ENCODE assay signal across 11 mouse cellular contexts in the genomic region with DNA sequence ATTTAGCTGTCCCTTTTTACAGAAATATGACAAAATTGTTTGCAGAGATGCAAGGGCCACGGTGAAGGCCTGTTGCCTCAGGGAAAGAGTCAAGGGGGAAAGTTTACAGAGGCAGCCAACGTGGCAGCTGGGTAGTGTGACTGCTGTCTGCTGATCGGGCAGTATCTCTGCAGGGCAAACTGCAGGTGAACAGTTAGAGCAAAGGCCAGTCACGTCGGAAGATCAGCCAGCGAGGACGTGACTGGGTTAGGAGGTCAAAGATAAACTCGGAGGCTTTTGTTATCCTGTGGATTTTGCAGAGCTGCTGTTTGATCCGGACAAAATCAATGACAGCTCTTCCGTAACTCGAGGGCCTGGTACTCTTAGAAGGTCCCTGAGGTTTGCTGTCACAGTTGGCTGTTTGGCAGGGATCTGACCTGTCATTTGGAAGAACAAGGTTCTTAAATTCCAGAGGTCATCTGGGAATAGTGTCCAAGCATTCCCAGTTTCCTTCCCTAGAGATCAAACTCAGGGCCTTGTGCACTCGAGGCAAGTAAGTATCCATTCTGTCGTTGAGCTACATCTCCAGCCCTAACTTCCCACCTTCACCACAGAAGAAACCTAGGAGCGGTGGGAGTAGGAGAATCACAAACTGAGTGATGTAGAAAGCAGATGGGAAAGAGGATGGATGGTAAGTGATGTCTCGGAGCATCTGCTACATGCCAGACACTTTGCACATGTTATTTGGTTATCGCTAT. TPM values are rescaled to one million over a fixed set of nuclear protein-coding genes. Genes with fewer than 3 reads are reported as not detected.
DNase-seq lines count a peak whose midpoint lies in the region; ATAC-seq lines count a peak whose summit lies in the region.
"Had no signal": no experiment of that assay in that cellular context is flagged by ENCODE, and none has a peak within 500 bp of the region (broad histone marks: within the 10 kb centered on the region; RNA-seq: fewer than 3 reads in every experiment).

No protein-coding gene starts in this region.

- no peak for ATAC-seq in heart, embryonic 11.5 days (replicated peaks; ENCODE audit: insufficient number of reproducible peaks, low FRiP score, low TSS enrichment)
- ATAC-seq in midbrain, embryonic 13.5 days = no peak
- no peak for ATAC-seq in midbrain, embryonic 11.5 days (ENCODE audit: low FRiP score)
- ATAC-seq in liver, embryonic 15.5 days (ENCODE audit: insufficient read depth) = peak; percentile 89
- ATAC-seq: CD4-positive, CD25-positive, alpha-beta regulatory T cell, adult 4 months had no signal

- no peaks in the 10 kb centered on the region for H3K36me3 ChIP-seq in heart, embryonic 11.5 days (ENCODE audit: control insufficient read depth, insufficient read depth, low read length)
- H3K36me3 ChIP-seq in midbrain, embryonic 13.5 days = no peaks in the 10 kb centered on the region
- no peaks in the 10 kb centered on the region for H3K36me3 ChIP-seq in midbrain, embryonic 11.5 days (ENCODE audit: control insufficient read depth, insufficient read depth, low read length)
- H3K36me3 ChIP-seq in liver, embryonic 15.5 days (replicated peaks) = no peaks in the 10 kb centered on the region
- H3K36me3 ChIP-seq: heart, embryonic 15.5 days; lung, embryonic 15.5 days had no signal

- peak overlapping the region; percentile 77 for H3K4me2 ChIP-seq in heart, embryonic 11.5 days
- peak overlapping the region; percentile 54; the same call in 1 of the 2 replicates for H3K4me2 ChIP-seq in midbrain, embryonic 13.5 days (replicated peaks)
- H3K4me2 ChIP-seq in midbrain, embryonic 11.5 days = no peak overlapping the region
- H3K4me2 ChIP-seq in liver, embryonic 15.5 days = 0 out of 2 replicates have a peak overlapping the region, but pooled peaks have one; percentile 1

- no peak overlapping the region for H3K9ac ChIP-seq in heart, embryonic 11.5 days (ENCODE audit: low read depth, low read length)
- no peak overlapping the region for H3K9ac ChIP-seq in midbrain, embryonic 13.5 days (replicated peaks)
- H3K9ac ChIP-seq in midbrain, embryonic 11.5 days (ENCODE audit: low read length) = no peak overlapping the region
- H3K9ac ChIP-seq in liver, embryonic 15.5 days = no peak overlapping the region
- H3K9ac ChIP-seq: lung, embryonic 15.5 days had no signal

- no peak overlapping the region for H3K27ac ChIP-seq in heart, embryonic 11.5 days (ENCODE audit: low read depth, low read length)
- H3K27ac ChIP-seq in midbrain, embryonic 13.5 days = no peak overlapping the region
- H3K27ac ChIP-seq in midbrain, embryonic 11.5 days (ENCODE audit: low read depth, low read length) = no peak overlapping the region
- H3K27ac ChIP-seq in liver, embryonic 15.5 days (replicated peaks) = peak overlapping the region; percentile 63
- H3K27ac ChIP-seq: heart, embryonic 15.5 days; lung, embryonic 15.5 days had no signal

- no peak overlapping the region for H3K4me3 ChIP-seq in heart, embryonic 11.5 days (ENCODE audit: low read depth, low read length)
- H3K4me3 ChIP-seq in midbrain, embryonic 13.5 days (replicated peaks) = no peak overlapping the region
- no peak overlapping the region for H3K4me3 ChIP-seq in midbrain, embryonic 11.5 days (ENCODE audit: low read depth, low read length)
- H3K4me3 ChIP-seq in liver, embryonic 15.5 days (replicated peaks) = no peak overlapping the region

- H3K4me1 ChIP-seq in heart, embryonic 11.5 days (ENCODE audit: control insufficient read depth, insufficient read depth, low read length) = no peaks in the 10 kb centered on the region
- H3K4me1 ChIP-seq in midbrain, embryonic 13.5 days (replicated peaks) = peaks cover 11% of the 10 kb centered on the region
- 0 out of 2 replicates have a peak, but pooled peaks cover 3% of the 10 kb centered on the region for H3K4me1 ChIP-seq in midbrain, embryonic 11.5 days (ENCODE audit: control insufficient read depth, insufficient read depth, low read length)
- 0 out of 2 replicates have a peak, but pooled peaks cover 5% of the 10 kb centered on the region for H3K4me1 ChIP-seq in liver, embryonic 15.5 days (replicated peaks)
- H3K4me1 ChIP-seq: heart, embryonic 15.5 days; lung, embryonic 15.5 days had no signal

- intact Hi-C loops in left cerebral cortex, postnatal 10 days (cut with DNase I) = no loop called here

- no peak for DNase-seq in heart, adult 9 months (ENCODE audit: low spot score in 2 of 2)
- no peak for DNase-seq in midbrain, embryonic 11.5 days (ENCODE audit: low spot score, missing footprints)
- peak; percentile 47 to 76 for DNase-seq in kidney, postnatal 25 days
- no peak for DNase-seq in left cerebral cortex, postnatal 10 days (ENCODE audit: extremely low spot score in 1 of 2, low spot score in 2 of 2)
- DNase-seq in lung, postnatal 36 days = no peak

- WGBS in heart, embryonic 11.5 days (ENCODE audit: insufficient replicate concordance) = 36% methylated on average over 16 of the region's 16 CpGs
- WGBS in midbrain, embryonic 13.5 days = 50% methylated on average over 16 of the region's 16 CpGs
- 42% methylated on average over 16 of the region's 16 CpGs for WGBS in midbrain, embryonic 11.5 days
- WGBS in liver, embryonic 15.5 days (ENCODE audit: insufficient replicate concordance) = 42% methylated on average over 16 of the region's 16 CpGs

- H3K9me3 ChIP-seq in heart, embryonic 11.5 days (replicated peaks; ENCODE audit: control insufficient read depth, low read length) = no peaks in the 10 kb centered on the region
- H3K9me3 ChIP-seq in midbrain, embryonic 13.5 days = no peaks in the 10 kb centered on the region
- H3K9me3 ChIP-seq in midbrain, embryonic 11.5 days (ENCODE audit: control insufficient read depth, low read length) = no peaks in the 10 kb centered on the region
- H3K9me3 ChIP-seq in liver, embryonic 15.5 days (replicated peaks) = no peaks in the 10 kb centered on the region
- H3K9me3 ChIP-seq: heart, embryonic 15.5 days; lung, embryonic 15.5 days had no signal

- peaks cover 4% of the 10 kb centered on the region; the same call in 1 of the 2 replicates for H3K27me3 ChIP-seq in heart, embryonic 11.5 days (ENCODE audit: control insufficient read depth, insufficient read depth, low read length)
- peaks cover 13% of the 10 kb centered on the region for H3K27me3 ChIP-seq in midbrain, embryonic 13.5 days
- peaks cover 3% of the 10 kb centered on the region; the same call in 1 of the 2 replicates for H3K27me3 ChIP-seq in midbrain, embryonic 11.5 days (ENCODE audit: control insufficient read depth, insufficient read depth, low read length)
- H3K27me3 ChIP-seq in liver, embryonic 15.5 days = peaks cover 24% of the 10 kb centered on the region

RNA-seq across cellular contexts. Expression of a gene that starts 21.7 kb away (rescaled TPM):
- polyA plus RNA-seq in heart, embryonic 11.5 days (2014; fragmentation: Nextera tagmentation; extraction: Ambion mirVana) = 0.70 and 0.86 TPM in 2 replicates
- 1.8 and 1.9 TPM in 2 replicates for polyA plus RNA-seq in midbrain, embryonic 13.5 days (2015; fragmentation: Nextera tagmentation; extraction: Ambion mirVana)
- polyA plus RNA-seq in midbrain, embryonic 11.5 days (2014; fragmentation: Nextera tagmentation; extraction: Ambion mirVana) = 0.33 and 0.36 TPM in 2 replicates
- 13.3 and 14.9 TPM in 2 replicates for polyA plus RNA-seq in liver, embryonic 15.5 days (2015; fragmentation: Nextera tagmentation; extraction: Ambion mirVana)
- 10 to 100 TPM; 38.1 to 38.8 TPM for total RNA-seq in left cerebral cortex, postnatal 10 days (2021)

RNA-seq across cellular contexts. Expression of a gene that starts 56.2 kb away (rescaled TPM):
- polyA plus RNA-seq in heart, embryonic 11.5 days (2014; fragmentation: Nextera tagmentation; extraction: Ambion mirVana) = 1.8 and 1.9 TPM in 2 replicates
- 1.8 and 2.5 TPM in 2 replicates for polyA plus RNA-seq in midbrain, embryonic 13.5 days (2015; fragmentation: Nextera tagmentation; extraction: Ambion mirVana)
- 1.8 and 2.0 TPM in 2 replicates for polyA plus RNA-seq in midbrain, embryonic 11.5 days (2014; fragmentation: Nextera tagmentation; extraction: Ambion mirVana)
- polyA plus RNA-seq in liver, embryonic 15.5 days (2015; fragmentation: Nextera tagmentation; extraction: Ambion mirVana) = 5.9 and 6.2 TPM in 2 replicates
- 1 to 10 TPM; 1.9 to 2.0 TPM for total RNA-seq in left cerebral cortex, postnatal 10 days (2021)

Comparison
In these comparisons a context has a peak if more than half of its experiments do, and no peak if none do; other contexts are left out.
1. DNase-seq: peak in kidney, postnatal 25 days (2 of 2); none in heart, adult 9 months (0 of 2), midbrain, embryonic 11.5 days (single experiment), left cerebral cortex, postnatal 10 days (0 of 2) and lung, postnatal 36 days (single experiment).